Comparison of ENCODE assay signal across 11 mouse cellular contexts in the genomic region with DNA sequence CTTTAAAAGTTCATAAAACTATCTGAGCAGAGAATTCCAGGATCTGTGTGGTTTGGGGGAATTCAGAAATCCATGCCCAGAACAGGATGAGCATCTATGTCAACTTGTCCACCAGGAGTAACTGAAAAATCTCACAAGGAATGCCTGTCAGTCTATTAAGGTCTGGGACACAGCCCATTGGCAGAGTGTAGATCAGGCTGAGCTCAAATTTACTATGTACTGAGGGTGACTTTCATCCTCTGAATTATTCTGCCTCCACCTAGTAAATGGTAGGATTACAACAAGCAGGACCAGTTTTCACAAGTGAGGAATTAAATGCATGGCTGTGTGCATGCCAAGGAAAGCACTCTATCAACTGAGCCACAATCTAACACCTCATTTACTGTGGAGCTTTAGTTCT. TPM values are rescaled to one million over a fixed set of nuclear protein-coding genes. Genes with fewer than 3 reads are reported as not detected.
DNase-seq lines count a peak whose midpoint lies in the region; ATAC-seq and TF ChIP-seq lines count a peak whose summit lies in the region.
"Had no signal": no experiment of that assay in that cellular context is flagged by ENCODE, and none has a peak within 500 bp of the region (broad histone marks: within the 10 kb centered on the region; RNA-seq: fewer than 3 reads in every experiment).

No protein-coding gene starts in this region.

- peak overlapping the region; percentile 43; the same call in 1 of the 2 replicates for H3K27ac ChIP-seq in gastrocnemius, adult 2 months
- H3K27ac ChIP-seq in lung, embryonic 16.5 days (ENCODE audit: low read length) = peak overlapping the region; percentile 47; the same call in 1 of the 2 replicates
- peak overlapping the region; percentile 67; the same call in 1 of the 2 replicates for H3K27ac ChIP-seq in intestine, embryonic 15.5 days
- peak overlapping the region; percentile 61; the same call in 1 of the 2 replicates for H3K27ac ChIP-seq in stomach, postnatal 0 days (replicated peaks)

- TF ChIP-seq CTCF in gastrocnemius, adult 2 months (IDR thresholded peaks at IDR 0.05) = no peak
- TF ChIP-seq CTCF in lung, adult 2 months (IDR thresholded peaks at IDR 0.05; ENCODE audit: insufficient read depth, low read length) = no peak
- TF ChIP-seq CTCF in stomach, postnatal 0 days (IDR thresholded peaks at IDR 0.05; ENCODE audit: low read depth) = no peak

- H3K4me3 ChIP-seq in gastrocnemius, adult 2 months = no peak overlapping the region
- no peak overlapping the region for H3K4me3 ChIP-seq in lung, embryonic 16.5 days (ENCODE audit: low read length)
- H3K4me3 ChIP-seq in lung, adult 2 months (replicated peaks; ENCODE audit: extremely low read depth, low read depth, low read length) = no peak overlapping the region
- no peak overlapping the region for H3K4me3 ChIP-seq in intestine, embryonic 15.5 days (replicated peaks)
- no peak overlapping the region for H3K4me3 ChIP-seq in stomach, postnatal 0 days (ENCODE audit: low read depth, low read length)

- no peaks in the 10 kb centered on the region for H3K9me3 ChIP-seq in lung, embryonic 16.5 days (ENCODE audit: control insufficient read depth, low read length)
- H3K9me3 ChIP-seq in intestine, embryonic 15.5 days = no peaks in the 10 kb centered on the region
- H3K9me3 ChIP-seq in stomach, postnatal 0 days (ENCODE audit: control insufficient read depth, low read length) = no peaks in the 10 kb centered on the region

- H3K36me3 ChIP-seq in lung, embryonic 16.5 days (ENCODE audit: control insufficient read depth, insufficient read depth, low read length) = no peaks in the 10 kb centered on the region; the same call in 1 of the 2 replicates
- 0 out of 2 replicates have a peak, but pooled peaks cover 3% of the 10 kb centered on the region for H3K36me3 ChIP-seq in intestine, embryonic 15.5 days
- no peaks in the 10 kb centered on the region for H3K36me3 ChIP-seq in stomach, postnatal 0 days (ENCODE audit: control insufficient read depth, insufficient read depth, low read length)

- H3K9ac ChIP-seq in lung, embryonic 16.5 days (ENCODE audit: low read length) = no peak overlapping the region
- H3K9ac ChIP-seq in intestine, embryonic 15.5 days = no peak overlapping the region
- H3K9ac ChIP-seq in stomach, postnatal 0 days (ENCODE audit: low read length) = no peak overlapping the region

- DNase-seq in gastrocnemius, adult 2 months = no peak
- no peak for DNase-seq in gastrocnemius, postnatal 14 days
- DNase-seq in lung, adult 2 months = no peak
- no peak for DNase-seq in stomach, postnatal 0 days (ENCODE audit: low spot score)
- DNase-seq in right cerebral cortex, adult 18-20 months = no peak
- DNase-seq: gastrocnemius, postnatal 36 days had no signal

- H3K4me1 ChIP-seq in lung, embryonic 16.5 days (replicated peaks; ENCODE audit: control insufficient read depth, insufficient read depth, low read length) = peaks cover 13% of the 10 kb centered on the region
- no peaks in the 10 kb centered on the region for H3K4me1 ChIP-seq in lung, adult 2 months (ENCODE audit: control insufficient read depth, insufficient read depth, low read length)
- H3K4me1 ChIP-seq in intestine, embryonic 15.5 days (replicated peaks) = 0 out of 2 replicates have a peak, but pooled peaks cover 4% of the 10 kb centered on the region
- H3K4me1 ChIP-seq in stomach, postnatal 0 days (replicated peaks; ENCODE audit: control insufficient read depth, insufficient read depth) = no peaks in the 10 kb centered on the region

- H3K27me3 ChIP-seq in lung, embryonic 16.5 days (ENCODE audit: control insufficient read depth, insufficient read depth, low read depth, low read length) = no peaks in the 10 kb centered on the region
- no peaks in the 10 kb centered on the region for H3K27me3 ChIP-seq in intestine, embryonic 15.5 days (replicated peaks)
- no peaks in the 10 kb centered on the region for H3K27me3 ChIP-seq in stomach, postnatal 0 days (ENCODE audit: control insufficient read depth, insufficient read depth, low read length)
- H3K27me3 ChIP-seq: megakaryocyte, embryonic 14.5 days had no signal

- H3K4me2 ChIP-seq in lung, embryonic 16.5 days (ENCODE audit: low read depth, low read length) = no peak overlapping the region
- no peak overlapping the region for H3K4me2 ChIP-seq in intestine, embryonic 15.5 days (replicated peaks)
- H3K4me2 ChIP-seq in stomach, postnatal 0 days (replicated peaks; ENCODE audit: low read depth) = no peak overlapping the region

- TF ChIP-seq EP300 in stomach, postnatal 0 days (optimal IDR thresholded peaks at IDR 0.05) = no peak

- ATAC-seq in lung, embryonic 16.5 days (ENCODE audit: low read depth) = no peak
- peak; percentile 48; the same call in 1 of the 2 replicates for ATAC-seq in intestine, embryonic 15.5 days
- no peak for ATAC-seq in stomach, postnatal 0 days (ENCODE audit: low FRiP score, low TSS enrichment)
- no peak for ATAC-seq in erythroid progenitor cell, adult 5-6 weeks (replicated peaks; ENCODE audit: low FRiP score, poor library complexity, severe bottlenecking)
- ATAC-seq: inflammation-experienced regulatory T-cells, adult 6 months had no signal

- intact Hi-C loops in gastrocnemius, adult 2 months (cut with DNase I) = loop anchor here (5.0 kb wide), 1 partner anchor 113 kb away; no protein-coding TSS in a partner anchor
- intact Hi-C loops in gastrocnemius, postnatal 14 days (cut with DNase I; ENCODE audit: low total_unique reads) = no loop called here

- TF ChIP-seq POLR2A in lung, adult 2 months (IDR thresholded peaks at IDR 0.05; ENCODE audit: borderline replicate concordance, extremely low read depth, low read depth, low read length) = no peak

RNA-seq across cellular contexts. Expression of a gene that starts 9.3 kb away (rescaled TPM):
- total RNA-seq in gastrocnemius, adult 2 months (2021) = 10 to 100 TPM; 34.4 to 52.4 TPM
- total RNA-seq in gastrocnemius, postnatal 14 days (2021) = 10 to 100 TPM; 50.2 to 57.4 TPM
- 32.5 and 32.9 TPM in 2 replicates for polyA plus RNA-seq in lung, embryonic 16.5 days (2015; fragmentation: Nextera tagmentation; extraction: Ambion mirVana)
- polyA plus RNA-seq in lung, adult 2 months (2012; rRNA removed) = 122 and 134 TPM in 2 replicates
- 24.9 and 25.7 TPM in 2 replicates for polyA plus RNA-seq in intestine, embryonic 15.5 days (2015; fragmentation: Nextera tagmentation; extraction: Ambion mirVana)
- polyA plus RNA-seq in stomach, postnatal 0 days (2015; fragmentation: Nextera tagmentation; extraction: Ambion mirVana) = 13.8 and 14.5 TPM in 2 replicates
- total RNA-seq in erythroid progenitor cell, adult 5-6 weeks (2015; ENCODE audit: low replicate concordance) = 35.2 and 40.4 TPM in 2 replicates
- total RNA-seq in erythroid progenitor cell, adult 5-6 weeks (2017; ENCODE audit: low replicate concordance) = 22.4 and 24.8 TPM in 2 replicates

RNA-seq across cellular contexts. Expression of a gene that starts 17.2 kb away (rescaled TPM):
- 10 to 100 TPM; 25.4 to 27.0 TPM for total RNA-seq in gastrocnemius, adult 2 months (2021)
- total RNA-seq in gastrocnemius, postnatal 14 days (2021) = 10 to 100 TPM; 28.8 to 32.6 TPM
- 65.2 and 65.4 TPM in 2 replicates for polyA plus RNA-seq in lung, embryonic 16.5 days (2015; fragmentation: Nextera tagmentation; extraction: Ambion mirVana)
- polyA plus RNA-seq in lung, adult 2 months (2012; rRNA removed) = 23.8 and 26.8 TPM in 2 replicates
- polyA plus RNA-seq in intestine, embryonic 15.5 days (2015; fragmentation: Nextera tagmentation; extraction: Ambion mirVana) = 74.6 and 81.9 TPM in 2 replicates
- 85.5 and 88.5 TPM in 2 replicates for polyA plus RNA-seq in stomach, postnatal 0 days (2015; fragmentation: Nextera tagmentation; extraction: Ambion mirVana)
- 42.2 and 76.3 TPM in 2 replicates for total RNA-seq in erythroid progenitor cell, adult 5-6 weeks (2015; ENCODE audit: low replicate concordance)
- total RNA-seq in erythroid progenitor cell, adult 5-6 weeks (2017; ENCODE audit: low replicate concordance) = 49.9 and 76.2 TPM in 2 replicates

RNA-seq across cellular contexts. Expression of a gene that starts 48.5 kb away (rescaled TPM):
- total RNA-seq in gastrocnemius, adult 2 months (2021) = 100 to 1,000 TPM in 1 of 2 experiments, 10 to 100 TPM in 1; 96.4 to 101 TPM
- total RNA-seq in gastrocnemius, postnatal 14 days (2021) = 10 to 100 TPM; 68.5 to 68.6 TPM
- polyA plus RNA-seq in lung, embryonic 16.5 days (2015; fragmentation: Nextera tagmentation; extraction: Ambion mirVana) = 40.4 and 45.8 TPM in 2 replicates
- polyA plus RNA-seq in lung, adult 2 months (2012; rRNA removed) = 20.9 and 23.6 TPM in 2 replicates
- 43.7 and 44.4 TPM in 2 replicates for polyA plus RNA-seq in intestine, embryonic 15.5 days (2015; fragmentation: Nextera tagmentation; extraction: Ambion mirVana)
- polyA plus RNA-seq in stomach, postnatal 0 days (2015; fragmentation: Nextera tagmentation; extraction: Ambion mirVana) = 15.6 and 16.5 TPM in 2 replicates
- total RNA-seq in erythroid progenitor cell, adult 5-6 weeks (2015; ENCODE audit: low replicate concordance) = 29.9 and 34.0 TPM in 2 replicates
- 45.9 and 69.8 TPM in 2 replicates for total RNA-seq in erythroid progenitor cell, adult 5-6 weeks (2017; ENCODE audit: low replicate concordance)
